Mouse (Mus musculus) CH12F3 (cell line): Measurements from ENCODE around the gene Gm10277.

Experiments
- in situ Hi-C: fragments of 300-500 bp; cut with MboI; formaldehyde crosslinking; loops from 2 replicates; pipeline ENCODE4 v1.14.3; 2020; ENCODE audit warnings: low sequenced_read_pairs

The Gm10277 gene

DNA sequence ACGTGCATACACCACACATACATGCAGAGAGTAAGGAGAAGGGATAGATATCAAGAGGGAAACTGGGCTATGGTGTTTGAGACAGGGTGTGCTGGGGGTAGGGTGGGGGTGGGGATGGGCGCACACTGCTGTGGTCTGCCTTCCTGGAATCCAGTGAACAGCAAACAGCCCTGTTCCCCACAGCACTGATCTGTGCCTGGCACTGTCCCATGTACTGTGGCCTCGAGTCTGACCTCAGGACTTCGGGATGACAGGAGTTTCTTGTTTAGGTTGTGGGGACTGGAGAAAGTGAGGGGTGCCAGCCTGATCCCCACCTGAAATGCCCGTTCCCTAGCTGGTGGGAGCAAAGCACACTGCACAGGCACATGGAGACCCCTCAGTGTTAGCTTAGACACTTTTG is at the start of gene Gm10277:
Gm10277 (minus strand) TSS at position 41 of the 400 bp plus-strand sequence.
- in situ Hi-C loops: no loop called here

DNA sequence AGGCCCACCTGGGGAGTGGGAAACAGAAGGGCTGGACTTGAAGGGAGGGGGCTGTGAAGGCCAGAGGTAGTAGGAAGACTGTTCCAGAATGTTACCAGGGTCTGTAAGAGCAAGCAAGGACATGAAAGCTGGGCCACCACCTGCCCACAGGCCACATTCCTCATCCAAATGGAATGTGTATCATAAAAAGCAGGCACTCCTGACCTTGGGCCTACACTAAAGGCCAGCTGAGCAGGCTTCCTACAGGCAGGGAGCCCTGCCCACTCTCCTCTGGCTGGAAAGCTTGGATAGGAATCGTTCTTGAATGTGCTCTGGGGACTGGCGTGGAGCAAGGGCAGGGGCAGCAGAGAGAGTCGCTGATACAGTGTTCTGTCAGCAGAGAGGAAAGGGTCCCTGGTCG is 49.2 kb upstream of the Gm10277 start:
- in situ Hi-C loops: no loop called here

GRCm38 (mm10) chr11:77836290-77836689 is 48.7 kb upstream of the Gm10277 start:
- in situ Hi-C loops: no loop called here

- in situ Hi-C loops: no loop called here
These were observed 47.6 kb upstream of the Gm10277 start for GRCm38 (mm10) chr11:77835109-77835508.

DNA sequence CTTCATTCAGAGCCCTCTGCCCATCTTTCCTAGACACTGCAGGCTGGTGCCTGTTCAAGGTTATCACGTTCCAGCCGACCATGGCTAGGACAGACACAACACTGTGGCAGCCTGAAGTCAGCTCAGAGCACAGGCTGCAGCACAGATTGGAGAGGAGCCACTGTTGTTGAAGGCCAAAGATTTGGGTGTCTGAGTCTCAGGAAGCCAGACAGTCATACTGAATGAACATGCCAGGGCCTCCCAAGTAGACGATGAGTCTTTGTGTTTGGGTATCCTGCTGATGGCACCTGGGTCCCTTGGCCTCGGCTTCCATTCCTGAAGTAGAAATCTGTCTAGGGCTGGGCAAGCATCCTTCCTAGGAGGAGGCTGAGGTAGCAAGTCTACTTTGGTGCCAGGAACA is 45.0 kb upstream of the Gm10277 start:
- in situ Hi-C loops: no loop called here

- in situ Hi-C loops: no loop called here
These were observed 43.3 kb upstream of the Gm10277 start for GRCm38 (mm10) chr11:77830875-77831274.

- in situ Hi-C loops: loop anchor here (5.0 kb wide), 1 partner anchor 138 kb away; no protein-coding TSS in a partner anchor
These were observed 41.7 kb upstream of the Gm10277 start for GRCm38 (mm10) chr11:77829043-77829841.

DNA sequence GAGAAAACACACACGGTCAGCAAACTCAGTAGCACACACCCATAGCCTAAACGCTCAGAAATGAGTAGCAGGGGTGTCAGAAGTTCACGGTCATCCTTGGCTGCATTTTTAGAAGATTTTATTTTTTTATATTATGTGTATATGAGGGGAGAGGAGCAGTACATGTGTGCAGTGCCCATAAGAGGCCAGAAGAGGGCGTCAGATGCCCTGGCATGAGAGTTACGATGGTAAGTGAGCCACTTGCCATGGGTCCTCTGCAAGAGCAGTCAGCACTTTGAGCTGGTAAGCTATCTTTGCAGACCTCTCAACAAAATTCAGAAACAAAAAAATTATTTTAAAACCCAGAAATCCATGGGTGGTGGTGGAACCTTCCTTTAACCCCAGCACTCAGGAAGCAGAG is 40.6 kb upstream of the Gm10277 start:
- in situ Hi-C loops: loop anchor here (5.0 kb wide), 1 partner anchor 139 kb away; no protein-coding TSS in a partner anchor

- in situ Hi-C loops: loop anchor here (5.0 kb wide), 1 partner anchor 140 kb away; no protein-coding TSS in a partner anchor
These were observed 39.9 kb upstream of the Gm10277 start for GRCm38 (mm10) chr11:77827241-77827995.

GRCm38 (mm10) chr11:77826311-77826710 is 38.8 kb upstream of the Gm10277 start:
- in situ Hi-C loops: loop anchor here (5.0 kb wide), 1 partner anchor 141 kb away; no protein-coding TSS in a partner anchor

- in situ Hi-C loops: loop anchor here (5.0 kb wide), 1 partner anchor 141 kb away; no protein-coding TSS in a partner anchor
These were observed 38.3 kb upstream of the Gm10277 start for GRCm38 (mm10) chr11:77825853-77826252.

DNA sequence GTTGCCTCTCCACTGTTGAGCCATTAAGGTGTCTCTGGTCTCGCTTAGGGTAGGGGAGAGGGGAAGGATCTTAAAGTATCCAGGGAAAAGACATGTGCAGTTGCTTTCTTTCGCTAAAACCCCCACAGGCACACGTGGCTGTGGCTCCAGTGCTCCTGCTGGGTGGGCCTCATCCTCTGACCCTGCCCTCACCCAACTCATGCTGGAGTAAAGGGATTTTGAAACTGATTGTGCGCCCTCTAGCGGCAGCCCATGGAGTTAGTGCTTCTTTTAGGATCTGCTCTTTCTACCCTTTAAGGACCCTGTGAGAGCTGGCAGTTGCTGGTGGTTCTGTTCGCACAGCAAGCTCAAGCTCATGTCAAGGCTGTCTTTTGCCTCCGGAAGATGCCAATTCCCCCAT is 35.2 kb upstream of the Gm10277 start:
- in situ Hi-C loops: no loop called here

DNA sequence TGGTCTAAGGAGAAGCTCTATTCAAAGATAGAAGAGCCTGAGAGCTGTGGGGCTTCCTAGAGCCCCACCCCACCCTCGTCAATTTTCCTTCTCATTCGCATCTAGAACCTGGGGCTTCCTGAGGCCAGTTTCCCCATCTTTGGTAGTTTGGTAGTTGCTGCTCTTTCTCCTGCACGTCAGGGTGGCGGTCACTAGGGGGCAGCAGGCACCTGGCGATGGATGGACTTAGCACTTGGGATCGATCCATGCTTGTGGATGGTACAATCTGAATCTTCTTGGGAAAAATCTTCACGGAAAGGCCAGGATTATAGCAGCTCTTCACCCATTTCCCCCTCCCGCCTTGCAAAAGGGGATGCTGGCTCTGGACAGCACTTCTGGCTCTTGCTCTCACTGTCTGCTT is 34.1 kb upstream of the Gm10277 start:
- in situ Hi-C loops: no loop called here

- in situ Hi-C loops: no loop called here
These were observed 28.5 kb upstream of the Gm10277 start for GRCm38 (mm10) chr11:77816003-77816402.

DNA sequence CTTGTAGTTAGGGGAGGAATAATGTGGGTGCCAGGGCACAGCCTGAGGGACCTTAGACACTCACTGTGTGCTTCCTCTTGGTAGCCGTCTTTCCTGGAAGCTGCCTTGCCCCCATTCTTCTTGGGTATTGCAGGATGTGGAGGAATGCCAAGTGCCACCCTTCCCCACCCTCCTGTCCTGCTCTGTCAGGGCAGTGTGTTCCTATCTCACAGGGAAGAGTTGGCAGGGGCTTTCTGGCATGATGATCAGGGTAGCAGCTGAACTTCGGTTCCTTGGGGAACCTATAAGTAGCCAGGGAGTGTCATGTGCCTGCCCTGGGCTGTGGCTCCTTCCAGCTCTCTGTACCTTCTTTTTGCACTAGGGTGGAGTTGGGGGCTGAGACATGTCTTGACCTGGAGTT is 26.4 kb upstream of the Gm10277 start:
- in situ Hi-C loops: no loop called here

DNA sequence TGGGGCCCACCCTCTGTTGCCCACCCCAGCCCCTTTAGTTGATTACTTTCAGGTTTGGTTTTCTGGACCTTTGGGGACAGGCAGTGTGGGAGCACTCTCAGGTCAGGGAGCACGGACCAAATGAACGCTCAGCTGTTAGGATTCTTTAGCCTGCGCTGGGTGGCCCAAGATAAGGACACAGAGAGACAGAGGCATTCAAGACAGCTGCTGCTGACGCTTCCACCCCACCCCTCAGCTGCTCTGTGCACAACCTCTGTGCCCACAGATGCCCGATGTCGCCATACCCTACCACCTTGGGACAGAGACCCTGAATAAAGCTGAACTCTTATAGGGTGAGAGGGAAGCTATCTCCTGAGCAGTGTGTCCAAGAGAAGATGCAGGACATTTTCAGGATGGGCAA is 22.5 kb upstream of the Gm10277 start:
- in situ Hi-C loops: no loop called here

- in situ Hi-C loops: no loop called here
These were observed 21.7 kb upstream of the Gm10277 start for GRCm38 (mm10) chr11:77809215-77809614.

DNA sequence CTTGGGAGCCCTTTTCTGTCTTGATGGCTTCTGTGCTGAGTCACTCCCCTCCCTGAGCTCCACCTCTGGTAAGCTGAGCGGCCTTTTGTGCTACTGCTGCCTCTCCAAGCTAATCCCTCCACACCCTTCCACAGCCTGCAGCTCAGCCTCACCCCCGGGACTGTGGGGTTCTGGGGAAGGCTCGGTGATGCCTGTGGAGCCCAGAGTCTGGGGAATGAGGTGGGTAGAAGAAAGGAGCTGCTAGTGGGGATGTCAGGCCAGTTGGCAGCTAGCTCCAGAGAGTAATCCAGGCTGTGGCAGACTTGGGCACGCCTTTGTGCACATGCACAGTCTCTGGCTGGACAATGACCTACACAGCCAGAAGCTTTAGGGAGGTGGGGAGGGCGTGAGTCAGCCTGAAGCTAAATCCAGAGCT is 20.5 kb upstream of the Gm10277 start:
- in situ Hi-C loops: no loop called here

DNA sequence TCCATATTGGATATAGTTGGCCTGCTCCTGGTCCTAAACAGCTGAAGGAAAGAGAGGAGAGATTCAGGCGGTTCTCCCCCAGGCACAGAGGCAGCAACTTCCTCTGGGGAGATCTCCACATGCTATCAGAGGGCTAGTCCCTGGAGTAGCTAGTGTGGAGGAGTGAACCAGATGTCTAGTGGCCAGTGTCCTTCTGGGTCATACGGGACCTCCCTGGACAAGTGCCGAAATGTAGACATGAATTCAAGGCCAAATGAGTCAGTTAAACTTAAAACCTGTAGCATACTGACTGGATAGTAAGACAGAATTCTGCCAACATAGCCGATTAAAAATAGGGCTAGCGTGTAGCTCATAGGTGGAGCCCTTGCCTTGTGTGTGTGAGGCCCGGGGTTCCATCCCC is 19.3 kb upstream of the Gm10277 start:
- in situ Hi-C loops: no loop called here

DNA sequence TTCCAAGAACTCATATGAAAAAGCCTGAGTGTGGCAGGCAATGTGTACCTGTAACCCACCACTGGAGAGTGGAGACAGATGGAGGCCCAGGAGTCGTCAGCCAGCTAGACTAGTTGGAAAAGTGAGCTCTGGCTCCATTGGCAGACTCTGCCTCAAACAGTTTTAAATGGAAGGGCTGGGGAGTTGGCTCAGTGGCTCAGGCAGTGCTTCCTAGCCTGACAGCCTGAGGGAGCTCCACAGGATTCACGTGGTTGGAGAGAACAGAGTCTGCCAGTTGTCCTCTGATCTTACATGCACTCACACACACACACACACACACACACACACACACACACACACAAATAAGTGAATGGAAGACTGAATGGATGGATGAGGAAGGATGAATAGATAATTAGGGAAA is 18.7 kb upstream of the Gm10277 start:
- in situ Hi-C loops: no loop called here

- in situ Hi-C loops: no loop called here
These were observed 14.9 kb upstream of the Gm10277 start for GRCm38 (mm10) chr11:77802341-77802865.
